In genomic region chr1:170594575-170594974, GRCm38 (mm10) we compare ENCODE assay signal across 34 mouse cellular contexts. TPM values are rescaled to one million over a fixed set of nuclear protein-coding genes. Genes with fewer than 3 reads are reported as not detected.
"Had no signal": no experiment of that assay in that cellular context is flagged by ENCODE, and none has a peak within 500 bp of the region (broad histone marks: within the 10 kb centered on the region; RNA-seq: fewer than 3 reads in every experiment).

No protein-coding gene starts in this region.

- H3K36me3 ChIP-seq: heart, embryonic 12.5 days; heart, embryonic 13.5 days; heart, embryonic 15.5 days; hindbrain, embryonic 12.5 days; hindbrain, embryonic 13.5 days; hindbrain, embryonic 15.5 days; intestine, embryonic 15.5 days; kidney, embryonic 15.5 days had no signal

- H3K9ac ChIP-seq: heart, embryonic 12.5 days; heart, embryonic 13.5 days; heart, embryonic 15.5 days; hindbrain, embryonic 12.5 days; hindbrain, embryonic 13.5 days; hindbrain, embryonic 14.5 days; hindbrain, embryonic 15.5 days; intestine, embryonic 15.5 days; kidney, embryonic 15.5 days had no signal

- H3K4me3 ChIP-seq: heart, embryonic 12.5 days; heart, embryonic 13.5 days; heart, embryonic 15.5 days; hindbrain, embryonic 10.5 days; hindbrain, embryonic 12.5 days; hindbrain, embryonic 13.5 days; hindbrain, embryonic 15.5 days; intestine, embryonic 15.5 days; kidney, embryonic 15.5 days; layer of hippocampus, adult 2 months; left cerebral cortex, adult 2 months had no signal

- H3K4me1 ChIP-seq: heart, embryonic 12.5 days; heart, embryonic 13.5 days; heart, embryonic 15.5 days; hindbrain, embryonic 12.5 days; hindbrain, embryonic 15.5 days; intestine, embryonic 15.5 days; kidney, embryonic 15.5 days had no signal

- H3K4me2 ChIP-seq: heart, embryonic 12.5 days; heart, embryonic 13.5 days; heart, embryonic 15.5 days; hindbrain, embryonic 12.5 days; hindbrain, embryonic 13.5 days; hindbrain, embryonic 14.5 days; hindbrain, embryonic 15.5 days; intestine, embryonic 15.5 days; kidney, embryonic 15.5 days had no signal

- H3K9me3 ChIP-seq: heart, embryonic 15.5 days; hindbrain, embryonic 15.5 days; intestine, embryonic 15.5 days; kidney, embryonic 15.5 days had no signal

- H3K27ac ChIP-seq: heart, embryonic 13.5 days; heart, embryonic 15.5 days; hindbrain, embryonic 10.5 days; hindbrain, embryonic 12.5 days; hindbrain, embryonic 13.5 days; hindbrain, embryonic 14.5 days; hindbrain, embryonic 15.5 days; hindbrain, postnatal 0 days; intestine, embryonic 15.5 days; kidney, embryonic 15.5 days; kidney, postnatal 0 days; layer of hippocampus, adult 2 months; left cerebral cortex, adult 2 months had no signal

- H3K27me3 ChIP-seq: heart, embryonic 12.5 days; heart, embryonic 13.5 days; heart, embryonic 15.5 days; intestine, embryonic 15.5 days; kidney, embryonic 15.5 days had no signal

- ATAC-seq: hindbrain, embryonic 16.5 days; hindbrain, postnatal 0 days; inflammation-experienced regulatory T-cells, adult 6 months; intestine, embryonic 15.5 days; intestine, embryonic 16.5 days; intestine, postnatal 0 days had no signal

- DNase-seq: heart, postnatal 10 days; heart, postnatal 14 days; heart, postnatal 36 days; heart, postnatal 4 days; kidney, adult 11 months; kidney, adult 18-20 months; kidney, adult 2 months; kidney, adult 8-10 months; kidney, adult 9 months; kidney, postnatal 10 days; kidney, postnatal 14 days; kidney, postnatal 25 days; kidney, postnatal 36 days; kidney, postnatal 4 days; layer of hippocampus, adult 9-11 months; layer of hippocampus, postnatal 36 days had no signal

RNA-seq across cellular contexts. Expression of gene Nos1ap, which starts 4.9 kb away (rescaled TPM):
- polyA plus RNA-seq: inflammation-experienced regulatory T-cells, adult 6 months had no signal

RNA-seq across cellular contexts. Expression of gene Olfml2b, which starts 49.8 kb away (rescaled TPM):
- polyA plus RNA-seq: inflammation-experienced regulatory T-cells, adult 6 months had no signal
